Mouse (Mus musculus) kidney, embryonic 16.5 days (tissue): ENCODE data around the gene A930009A15Rik. TPM values are rescaled to one million over a fixed set of nuclear protein-coding genes. Genes with fewer than 3 reads are reported as not detected.

ENCODE experiments used
- ATAC-seq: fragments of 200-750 bp; cut with Nextera tagmentation; 2 replicates; pipeline ENCODE4 v1.8.0; 2017; ENCODE audit warnings: moderate TSS enrichment; ENCODE audit not compliant: low FRiP score, low TSS enrichment
- H3K27ac ChIP-seq: fragments of 300-500 bp; sonication (generic); 2 replicates; pipeline ENCODE4 v1.5.1; 2014; ENCODE audit warnings: low read length
- H3K27me3 ChIP-seq: fragments of 300-500 bp; sonication (generic); 2 replicates; pipeline ENCODE4 v1.6.1; 2014; ENCODE audit warnings: low read length, control low read depth, mixed read lengths; ENCODE audit not compliant: insufficient read depth
- H3K36me3 ChIP-seq: fragments of 300-500 bp; sonication (generic); 2 replicates; pipeline ENCODE4 v1.6.1; 2014; ENCODE audit warnings: low read length, control low read depth, mixed read lengths; ENCODE audit not compliant: insufficient read depth
- H3K4me1 ChIP-seq: fragments of 300-500 bp; sonication (generic); 2 replicates; pipeline ENCODE4 v1.6.1; 2014; ENCODE audit warnings: low read length, control low read depth, mixed read lengths; ENCODE audit not compliant: insufficient read depth
- H3K4me2 ChIP-seq: fragments of 300-500 bp; sonication (generic); replicated peaks from 2 replicates; pipeline ENCODE4 v1.6.1; 2014; ENCODE audit warnings: low read depth, low read length
- H3K4me3 ChIP-seq: fragments of 300-500 bp; sonication (generic); 2 replicates; pipeline ENCODE4 v1.5.1; 2014; ENCODE audit warnings: mild to moderate bottlenecking, low read length
- H3K9ac ChIP-seq: fragments of 300-500 bp; sonication (generic); replicated peaks from 2 replicates; pipeline ENCODE4 v1.6.1; 2014; ENCODE audit warnings: low read length
- H3K9me3 ChIP-seq: fragments of 300-500 bp; sonication (generic); 2 replicates; pipeline ENCODE4 v1.6.1; 2016; ENCODE audit warnings: low read length, control low read depth
- WGBS: fragments of 180-500 bp; shearing (Covaris S2); extraction: QIAGEN DNeasy Blood & Tissue Kit; methylation state at CpG from one replicate; pipeline ENCODE4 v1.1.7; 2014; 5-methylcytosine and 5-hydroxymethylcytosine counted together
- polyA plus RNA-seq: library from polyadenylated mRNA; unstranded; fragments of >200 nt; fragmentation: Nextera tagmentation; extraction: Ambion mirVana; gene quantifications from 2 replicates; pipeline ENCODE4 v1.2.1, GENCODE M21; 2015

A930009A15Rik gene
- polyA plus RNA-seq, 1 experiment from 2014 or later = not detected

- no peak within 1 kb of the TSS; the same call in 1 of the 2 replicates for H3K27ac ChIP-seq
- H3K4me2 ChIP-seq = peak within 1 kb of the TSS; percentile 91
- ATAC-seq = peak; percentile 93
- no peaks in the 10 kb centered on the region for H3K36me3 ChIP-seq
- peak within 1 kb of the TSS; percentile 54 for H3K9ac ChIP-seq
- H3K4me3 ChIP-seq = peak within 1 kb of the TSS; percentile 58
- H3K27me3 ChIP-seq = peaks cover 53% of the 10 kb centered on the region
- H3K9me3 ChIP-seq = no peaks in the 10 kb centered on the region
- WGBS = 1% methylated on average over 47 of the region's 47 CpGs
- peaks cover 30% of the 10 kb centered on the region for H3K4me1 ChIP-seq
Measured at GRCm38 (mm10) chr10:115587301-115587969, 17.6 kb downstream of the A930009A15Rik start, which contains the start of gene Lgr5. Gene Lgr5, minus strand, starts transcription at chr10:115587780.

DNA sequence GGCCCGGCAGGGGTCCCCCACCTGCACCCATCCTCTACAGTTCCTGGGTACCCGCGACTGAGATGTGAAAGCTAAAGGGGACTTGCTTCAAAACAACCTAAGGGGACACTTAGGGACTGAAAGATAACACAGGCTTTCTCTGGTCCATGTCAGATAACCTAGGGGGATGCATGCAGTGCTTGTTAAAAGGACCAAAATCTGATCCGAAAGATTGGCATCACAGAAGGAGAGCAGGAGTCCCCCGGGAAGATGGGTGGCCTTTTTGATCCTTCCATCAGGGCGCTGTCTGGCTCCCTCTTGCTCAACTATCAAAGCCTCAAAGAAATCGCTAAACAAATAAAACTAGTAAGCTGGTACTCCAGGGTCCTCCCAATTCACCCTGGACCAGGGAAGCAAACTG is 18.2 kb downstream of the A930009A15Rik start:
- Histone ChIP-seq H3K27ac (no peak overlapping the region), H3K4me3 (peak overlapping the region; percentile 58), H3K9me3 (no peaks in the 10 kb centered on the region), H3K4me1 (peaks cover 30% of the 10 kb centered on the region), H3K9ac (peak overlapping the region; percentile 54), H3K36me3 (no peaks in the 10 kb centered on the region), H3K27me3 (peaks cover 53% of the 10 kb centered on the region), H3K4me2 (peak overlapping the region; percentile 91)
- ATAC-seq = no peak; the same call in 1 of the 2 replicates
- 2% methylated on average over 7 of the region's 7 CpGs for WGBS

DNA sequence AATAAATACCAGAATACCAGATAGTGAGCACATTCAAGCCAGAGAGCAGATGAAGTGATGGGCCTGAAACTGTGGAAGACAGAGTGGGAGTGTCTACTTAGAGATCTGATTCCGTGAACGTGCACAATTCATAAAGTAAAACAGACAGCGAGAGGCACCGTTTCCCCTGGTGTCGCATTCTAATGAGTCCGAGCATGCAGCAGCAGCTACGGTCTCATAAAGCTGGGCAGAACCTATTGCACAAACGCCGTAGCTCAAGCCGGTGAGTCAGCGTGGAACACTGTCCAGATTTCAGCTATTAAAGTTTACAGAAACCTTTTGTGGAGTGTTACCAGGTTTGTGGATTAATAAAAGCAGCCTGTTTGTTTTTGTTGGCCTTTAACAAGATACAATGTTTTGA is 23.4 kb downstream of the A930009A15Rik start:
- Histone ChIP-seq H3K27ac (no peak overlapping the region), H3K4me2 (peak overlapping the region; percentile 13; the same call in 1 of the 2 replicates), H3K9ac (no peak overlapping the region), H3K9me3 (no peaks in the 10 kb centered on the region), H3K4me1 (peaks cover under 1% of the 10 kb centered on the region; the same call in 1 of the 2 replicates), H3K27me3 (peaks cover 16% of the 10 kb centered on the region), H3K4me3 (no peak overlapping the region), H3K36me3 (no peaks in the 10 kb centered on the region)
- ATAC-seq = no peak
- WGBS = 23% methylated on average over 11 of the region's 11 CpGs

GRCm38 (mm10) chr10:115593651-115594050 is 23.9 kb downstream of the A930009A15Rik start:
- no peak overlapping the region for H3K4me3 ChIP-seq
- no peaks in the 10 kb centered on the region for H3K36me3 ChIP-seq
- no peaks in the 10 kb centered on the region for H3K9me3 ChIP-seq
- peaks cover 12% of the 10 kb centered on the region for H3K27me3 ChIP-seq
- no peak overlapping the region for H3K4me2 ChIP-seq
- 80% methylated on average over 6 of the region's 6 CpGs for WGBS
- H3K4me1 ChIP-seq = no peaks in the 10 kb centered on the region
- H3K27ac ChIP-seq = no peak overlapping the region
- no peak for ATAC-seq
- H3K9ac ChIP-seq = no peak overlapping the region

DNA sequence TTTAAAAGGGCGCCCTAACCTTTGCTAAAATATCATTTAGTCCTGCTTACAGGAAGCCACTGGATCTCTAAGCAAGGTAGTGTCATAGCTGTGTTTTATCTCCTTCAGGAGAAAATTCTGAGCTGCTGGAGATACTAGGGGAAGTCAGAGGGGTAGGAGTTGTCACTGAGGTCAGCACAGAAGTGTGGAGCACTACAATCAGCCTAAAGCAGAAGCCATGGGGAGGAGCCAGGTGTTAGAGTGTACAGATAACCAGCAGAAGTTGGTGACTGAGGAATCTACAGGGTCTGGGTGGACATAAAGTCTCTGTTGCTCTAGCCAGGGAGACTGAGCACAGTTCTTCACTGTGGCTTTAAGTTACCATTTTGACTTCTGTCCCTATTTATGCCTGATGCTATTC is 26.0 kb downstream of the A930009A15Rik start:
- Histone ChIP-seq H3K9me3 (no peaks in the 10 kb centered on the region), H3K36me3 (no peaks in the 10 kb centered on the region), H3K4me2 (no peak overlapping the region), H3K4me1 (no peaks in the 10 kb centered on the region), H3K4me3 (no peak overlapping the region), H3K27ac (no peak overlapping the region), H3K9ac (no peak overlapping the region), H3K27me3 (peaks cover 3% of the 10 kb centered on the region; the same call in 1 of the 2 replicates)
- no peak for ATAC-seq
- 95% methylated on average over 1 of the region's 1 CpGs for WGBS

DNA sequence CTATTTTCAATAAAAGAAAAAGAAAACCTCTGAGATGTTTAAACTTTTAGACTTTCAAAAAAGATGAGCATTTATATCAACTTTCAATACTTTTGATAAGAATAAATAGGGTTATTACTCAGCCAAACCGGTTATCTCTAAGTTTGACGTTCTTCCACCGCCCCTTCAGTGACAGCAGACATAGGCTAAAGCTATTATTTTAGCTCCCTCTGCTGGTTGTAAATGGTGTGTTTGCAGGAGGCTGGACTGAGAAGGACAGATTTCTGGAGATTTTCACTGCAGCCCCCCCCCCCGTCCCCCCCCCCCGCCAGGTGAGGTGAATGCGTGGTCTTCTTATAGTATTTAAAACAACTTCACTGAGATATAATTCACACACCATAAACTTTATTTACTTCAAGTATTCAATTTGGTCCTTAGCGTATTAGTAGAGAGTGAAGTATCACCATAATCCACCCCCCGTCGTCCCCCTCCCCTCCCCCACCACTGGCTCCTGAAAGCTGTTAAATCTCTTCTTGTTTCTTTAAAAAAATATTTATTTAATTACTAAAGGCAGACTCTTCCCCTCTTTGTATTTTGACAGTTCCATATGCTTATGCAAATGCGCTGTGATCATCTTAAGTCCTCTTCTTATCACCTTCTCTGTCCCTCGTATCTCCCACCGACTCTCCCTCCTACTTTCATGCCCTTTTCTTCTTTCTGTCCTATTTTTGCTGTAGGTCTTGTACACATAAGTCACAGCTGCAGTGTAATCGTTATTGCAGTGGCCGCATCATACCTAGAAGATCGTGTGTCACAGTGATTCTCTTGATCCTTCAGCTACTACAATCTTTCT is 47.9 kb downstream of the A930009A15Rik start:
- WGBS = 15% methylated on average over 14 of the region's 15 CpGs
- peak overlapping the region; percentile 45 for H3K4me2 ChIP-seq
- ATAC-seq = peak; percentile 90; the same call in 1 of the 2 replicates
- no peaks in the 10 kb centered on the region for H3K9me3 ChIP-seq
- H3K4me1 ChIP-seq = no peaks in the 10 kb centered on the region
- H3K27ac ChIP-seq = no peak overlapping the region
- H3K27me3 ChIP-seq = no peaks in the 10 kb centered on the region
- no peaks in the 10 kb centered on the region for H3K36me3 ChIP-seq
- H3K4me3 ChIP-seq = peak overlapping the region; percentile 20
- no peak overlapping the region for H3K9ac ChIP-seq

- no peaks in the 10 kb centered on the region for H3K9me3 ChIP-seq
- H3K36me3 ChIP-seq = no peaks in the 10 kb centered on the region
- no peaks in the 10 kb centered on the region for H3K27me3 ChIP-seq
- WGBS = 29% methylated on average over 15 of the region's 15 CpGs
- H3K9ac ChIP-seq = no peak overlapping the region
- peak overlapping the region; percentile 45 for H3K4me2 ChIP-seq
- H3K4me3 ChIP-seq = peak overlapping the region; percentile 20
- no peak for ATAC-seq
- H3K4me1 ChIP-seq = no peaks in the 10 kb centered on the region
- H3K27ac ChIP-seq = no peak overlapping the region
Measured at GRCm38 (mm10) chr10:115618288-115618856, 48.6 kb downstream of the A930009A15Rik start.

- WGBS = 81% methylated on average over 7 of the region's 7 CpGs
- Histone ChIP-seq H3K9ac (no peak overlapping the region), H3K27me3 (no peaks in the 10 kb centered on the region), H3K27ac (no peak overlapping the region), H3K4me1 (peaks cover 3% of the 10 kb centered on the region; the same call in 1 of the 2 replicates), H3K4me2 (no peak overlapping the region), H3K9me3 (no peaks in the 10 kb centered on the region), H3K4me3 (no peak overlapping the region), H3K36me3 (no peaks in the 10 kb centered on the region)
- ATAC-seq = no peak
Measured at GRCm38 (mm10) chr10:115623481-115623880, 53.7 kb downstream of the A930009A15Rik start.

GRCm38 (mm10) chr10:115623956-115624671 is 54.3 kb downstream of the A930009A15Rik start:
- Histone ChIP-seq H3K36me3 (no peaks in the 10 kb centered on the region), H3K9me3 (no peaks in the 10 kb centered on the region), H3K4me2 (no peak overlapping the region), H3K9ac (no peak overlapping the region), H3K4me1 (peaks cover 3% of the 10 kb centered on the region; the same call in 1 of the 2 replicates), H3K27me3 (no peaks in the 10 kb centered on the region), H3K27ac (no peak overlapping the region; the same call in 1 of the 2 replicates), H3K4me3 (no peak overlapping the region)
- WGBS = 43% methylated on average over 15 of the region's 15 CpGs
- no peak for ATAC-seq
